Mouse (Mus musculus): ENCODE measurements around the gene Peak1.
"Not testable (repeated sequence)": the region's sequence is repeated elsewhere in the genome, so short reads cannot be mapped to it uniquely, and the experiment has no call there.

Gene Peak1

GRCm38 (mm10) chr9:56417948-56418737 is at the start of gene Peak1, which contains the start of gene Hmg20a:
TSS of gene Peak1 (minus strand) at chr9:56418067.
TSS of gene Hmg20a (plus strand) at chr9:56418609.
- DNase-seq = peak; percentile 100

- no peak for DNase-seq
Observed at GRCm38 (mm10) chr9:56466251-56466650, 48.4 kb upstream of the Peak1 start.

DNA sequence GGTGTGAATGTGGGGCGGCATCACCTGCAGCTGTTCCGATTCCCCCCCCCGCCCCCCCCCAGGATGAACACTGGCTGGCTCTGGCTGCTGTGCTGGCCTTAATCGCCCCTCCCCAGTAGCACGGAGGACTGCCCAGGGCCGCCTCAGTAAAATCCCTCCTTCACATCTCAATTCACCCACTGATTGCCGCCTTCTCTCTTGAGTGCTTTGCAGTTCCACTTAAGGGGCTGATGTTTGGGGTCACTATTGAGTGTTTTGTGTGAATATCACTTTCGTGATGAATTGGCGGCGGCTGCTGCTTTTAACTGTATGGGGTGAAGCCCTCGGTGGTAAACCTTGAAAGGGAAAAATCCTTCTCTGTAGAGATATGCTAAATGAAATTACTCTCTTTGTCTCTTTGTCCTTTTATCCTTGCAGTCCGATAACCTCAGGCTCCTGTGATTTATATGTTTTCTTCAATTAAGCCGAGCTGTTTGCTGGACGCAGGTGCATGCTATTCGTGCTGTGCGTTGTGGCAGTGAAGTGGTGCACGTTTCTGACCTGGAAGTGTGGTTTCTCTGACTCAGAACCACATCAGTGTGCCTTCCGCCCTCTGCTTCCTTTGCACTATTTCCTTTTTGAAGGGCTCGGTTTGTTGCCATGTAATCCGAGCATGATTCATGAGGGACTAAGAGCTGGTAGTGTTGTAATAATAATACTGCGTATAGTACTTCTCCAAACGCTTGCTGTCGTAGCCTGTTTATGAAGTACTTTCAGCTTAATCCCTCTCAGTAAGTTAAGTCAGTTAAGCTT is 47.2 kb upstream of the Peak1 start:
- peak; percentile 33 for DNase-seq

GRCm38 (mm10) chr9:56463686-56464515 is 46.0 kb upstream of the Peak1 start:
- DNase-seq = peak; percentile 13

GRCm38 (mm10) chr9:56463046-56463445 is 45.2 kb upstream of the Peak1 start:
- DNase-seq = no peak

- no peak for DNase-seq
Observed at GRCm38 (mm10) chr9:56462606-56463005, 44.7 kb upstream of the Peak1 start.

DNA sequence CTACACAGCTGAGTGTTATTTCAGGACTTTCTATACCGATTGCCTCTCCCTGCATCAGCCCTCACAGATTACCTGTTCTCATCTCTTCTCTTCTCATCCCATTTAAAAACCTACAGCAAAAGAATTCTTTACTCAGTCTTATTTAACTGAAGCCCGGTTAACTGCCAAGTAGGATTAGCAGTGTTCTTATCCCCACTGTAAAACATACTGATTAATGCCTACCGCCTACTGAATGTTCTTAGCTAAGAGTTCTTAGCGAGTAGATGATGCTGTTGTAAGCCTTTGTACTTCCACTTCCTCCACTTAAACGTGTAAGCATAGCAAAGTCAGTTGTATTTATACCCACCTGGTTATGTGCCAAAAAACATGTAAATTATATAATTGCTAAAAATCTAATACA is 43.1 kb upstream of the Peak1 start:
- no peak for DNase-seq

- no peak for DNase-seq
Observed at GRCm38 (mm10) chr9:56456426-56456825, 38.6 kb upstream of the Peak1 start.

- no peak for DNase-seq
Observed at GRCm38 (mm10) chr9:56453038-56453815, 35.4 kb upstream of the Peak1 start.

DNA sequence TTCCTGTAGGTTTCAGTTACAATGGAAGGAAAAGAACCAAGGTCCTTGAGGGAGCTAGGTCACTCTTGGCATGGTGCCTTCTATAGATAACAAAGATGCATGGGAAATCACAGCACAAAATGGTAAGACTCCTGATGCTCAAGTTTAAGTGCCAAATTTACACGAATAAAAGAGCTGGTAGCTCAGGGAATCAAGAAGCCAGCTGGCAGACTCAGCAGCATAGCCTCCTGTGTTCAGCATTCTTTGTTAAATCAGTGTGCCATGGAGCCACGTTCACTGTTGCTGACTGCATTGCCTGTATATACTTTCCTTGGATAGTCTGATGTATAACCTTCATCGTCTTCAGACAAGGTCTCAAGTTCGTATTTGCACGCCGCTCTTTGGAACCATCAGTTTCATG is 33.7 kb upstream of the Peak1 start:
- DNase-seq = no peak

- DNase-seq = no peak
Observed at GRCm38 (mm10) chr9:56439699-56440098, 21.8 kb upstream of the Peak1 start.

DNA sequence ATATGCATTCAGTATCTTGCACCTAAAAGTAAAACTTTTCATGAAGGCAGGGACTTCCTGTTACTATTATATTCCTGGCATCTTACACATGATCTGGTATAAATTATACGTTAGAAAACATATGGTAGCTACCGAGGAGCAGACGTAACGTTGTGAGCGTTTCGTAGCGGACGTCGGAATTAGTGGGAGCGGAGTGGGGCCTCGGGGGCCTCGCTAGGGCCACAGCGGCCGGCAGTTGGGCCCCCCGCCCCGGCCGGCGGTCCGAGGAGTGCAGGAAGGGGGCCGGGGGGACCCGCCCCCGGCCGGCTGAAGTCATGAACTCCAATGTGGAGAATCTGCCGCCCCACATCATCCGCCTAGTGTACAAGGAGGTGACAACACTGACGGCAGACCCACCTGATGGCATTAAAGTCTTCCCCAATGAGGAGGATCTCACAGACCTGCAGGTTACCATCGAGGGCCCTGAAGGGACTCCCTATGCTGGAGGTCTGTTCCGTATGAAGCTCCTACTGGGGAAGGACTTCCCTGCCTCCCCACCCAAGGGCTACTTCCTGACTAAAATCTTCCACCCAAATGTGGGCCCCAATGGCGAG is 19.5 kb upstream of the Peak1 start:
- not testable (repeated sequence) for DNase-seq

DNA sequence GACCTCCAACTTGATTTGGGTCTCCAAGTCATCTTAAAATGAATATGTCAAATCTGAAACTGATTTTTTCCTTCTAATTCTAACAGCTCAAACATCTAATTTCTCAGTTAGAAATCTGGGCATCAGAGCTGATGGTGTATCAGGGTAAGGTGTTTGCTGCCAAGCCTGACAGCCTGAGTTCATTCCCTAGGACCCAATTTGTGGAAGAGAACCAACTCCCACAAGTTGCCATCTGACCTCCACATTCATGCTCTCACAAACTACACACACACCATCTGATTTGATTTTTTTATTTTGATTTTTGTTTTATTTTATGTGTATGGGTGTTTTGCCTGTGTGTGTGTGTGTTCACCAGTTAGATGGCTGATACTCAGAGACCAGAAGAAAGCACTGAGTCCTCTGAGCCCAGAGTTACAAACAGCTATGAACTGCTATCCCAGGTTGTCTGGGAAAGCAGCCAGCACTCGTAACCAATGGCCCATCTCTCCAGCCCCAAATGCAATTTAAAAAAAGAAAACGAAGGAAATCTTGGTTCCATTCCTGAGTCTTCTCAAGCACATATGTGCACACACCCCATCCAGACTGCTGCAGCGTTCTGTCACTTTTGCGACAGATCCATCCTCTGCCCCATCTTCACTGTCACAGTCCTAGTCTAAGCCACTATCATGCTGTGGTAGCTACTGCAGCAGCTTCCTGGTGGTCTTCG is 18.1 kb upstream of the Peak1 start:
- no peak for DNase-seq

DNA sequence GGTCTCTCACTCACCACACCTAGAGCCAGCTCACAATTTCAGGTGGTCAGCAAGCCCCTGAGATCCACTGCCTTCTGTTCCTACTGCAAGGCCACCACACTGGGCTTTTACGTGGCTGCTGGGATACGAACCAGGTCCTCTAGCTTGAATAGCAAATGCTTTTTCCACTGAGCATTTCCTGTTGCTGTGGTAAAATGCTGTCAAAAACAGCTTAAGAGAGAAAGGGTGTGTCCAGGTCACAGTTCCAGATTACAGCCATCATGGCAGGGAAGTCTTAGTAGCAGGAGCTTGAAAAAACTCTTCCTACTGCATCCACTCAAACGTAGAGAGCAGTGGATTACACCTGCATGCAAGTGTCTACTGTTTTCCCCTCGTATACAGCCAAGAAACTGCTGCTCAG is 7.0 kb upstream of the Peak1 start:
- DNase-seq = no peak

GRCm38 (mm10) chr9:56421991-56422390 is 4.1 kb upstream of the Peak1 start:
- no peak for DNase-seq

DNA sequence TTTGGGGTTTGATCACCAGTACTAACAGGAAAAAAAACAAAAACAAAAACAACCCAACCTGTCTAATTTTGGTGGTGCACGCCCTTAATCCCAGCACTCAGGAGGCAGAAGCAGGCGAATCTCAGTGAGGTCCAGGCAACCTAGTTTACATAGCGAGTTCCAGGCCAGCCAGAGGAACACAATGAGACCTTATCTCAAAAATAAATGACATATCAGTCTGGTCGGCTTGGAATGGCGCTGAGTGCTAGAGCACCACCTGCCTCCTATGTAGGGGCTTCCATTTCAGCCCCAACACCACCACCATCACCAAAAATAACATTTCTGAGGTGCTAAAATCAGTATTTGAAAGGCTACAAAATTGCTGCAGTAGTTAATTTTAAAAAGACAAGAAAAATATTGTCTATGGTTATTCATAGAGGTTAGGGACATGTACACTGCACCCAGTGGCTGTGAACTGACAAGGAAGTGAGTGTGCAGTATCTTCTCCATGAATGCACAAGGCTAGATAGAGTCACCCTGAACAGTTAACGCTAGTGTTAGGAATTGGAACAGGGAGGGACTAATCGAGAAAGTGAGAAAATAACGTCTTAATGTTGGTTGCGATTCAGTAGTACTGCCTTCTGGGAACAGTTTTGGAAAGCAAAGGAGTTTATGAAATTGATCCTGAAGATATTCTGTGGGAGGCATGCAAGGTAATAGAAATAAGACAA is 3.2 kb upstream of the Peak1 start:
- DNase-seq = no peak

DNA sequence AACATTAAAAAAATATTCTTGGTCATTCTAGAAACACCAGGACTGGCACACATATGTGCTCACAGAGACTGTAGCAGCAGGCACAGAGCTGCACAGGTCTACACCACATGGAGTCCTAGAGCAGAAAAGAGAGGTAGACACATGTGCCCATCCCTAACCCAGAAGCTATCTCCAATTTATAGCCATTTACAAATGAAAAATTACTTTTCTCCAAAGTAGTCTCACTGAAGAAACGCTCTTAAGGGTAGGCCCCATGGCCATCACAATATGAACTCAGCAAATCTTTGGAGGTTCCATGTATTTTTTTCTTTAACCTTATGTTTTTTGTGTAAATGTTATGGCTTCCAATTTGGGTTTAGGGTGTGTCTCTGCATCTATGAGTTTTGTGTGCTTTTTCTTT is 2.4 kb upstream of the Peak1 start:
- DNase-seq = no peak

DNA sequence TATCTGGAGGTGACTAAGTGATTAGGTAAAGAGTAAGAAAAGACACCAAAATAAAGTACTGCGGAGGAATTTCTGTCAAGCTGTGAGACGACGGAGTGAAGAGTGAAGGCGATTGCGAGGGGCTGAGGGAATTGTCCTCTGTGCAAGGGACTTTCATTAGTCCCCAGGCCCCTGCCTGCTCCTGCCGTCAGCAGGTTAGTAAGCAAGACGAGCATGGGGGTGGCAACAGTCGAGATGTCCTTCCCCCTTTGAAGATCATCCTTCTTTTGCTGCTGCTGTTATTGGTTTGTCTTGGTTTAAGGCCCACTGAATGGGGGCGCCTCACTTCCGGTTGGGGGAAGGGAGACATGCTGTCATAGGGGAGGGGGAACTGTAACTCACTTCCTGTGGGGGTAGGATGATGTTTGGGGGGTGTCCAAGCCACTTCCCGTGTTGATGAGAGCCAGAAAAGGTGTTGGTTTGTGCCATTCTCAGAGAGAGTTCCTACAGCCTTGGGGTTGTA is 922 bp upstream of the Peak1 start:
- peak; percentile 70 for DNase-seq

GRCm38 (mm10) chr9:56417415-56417947 is 386 bp downstream of the Peak1 start:
- peak; percentile 87 for DNase-seq

DNA sequence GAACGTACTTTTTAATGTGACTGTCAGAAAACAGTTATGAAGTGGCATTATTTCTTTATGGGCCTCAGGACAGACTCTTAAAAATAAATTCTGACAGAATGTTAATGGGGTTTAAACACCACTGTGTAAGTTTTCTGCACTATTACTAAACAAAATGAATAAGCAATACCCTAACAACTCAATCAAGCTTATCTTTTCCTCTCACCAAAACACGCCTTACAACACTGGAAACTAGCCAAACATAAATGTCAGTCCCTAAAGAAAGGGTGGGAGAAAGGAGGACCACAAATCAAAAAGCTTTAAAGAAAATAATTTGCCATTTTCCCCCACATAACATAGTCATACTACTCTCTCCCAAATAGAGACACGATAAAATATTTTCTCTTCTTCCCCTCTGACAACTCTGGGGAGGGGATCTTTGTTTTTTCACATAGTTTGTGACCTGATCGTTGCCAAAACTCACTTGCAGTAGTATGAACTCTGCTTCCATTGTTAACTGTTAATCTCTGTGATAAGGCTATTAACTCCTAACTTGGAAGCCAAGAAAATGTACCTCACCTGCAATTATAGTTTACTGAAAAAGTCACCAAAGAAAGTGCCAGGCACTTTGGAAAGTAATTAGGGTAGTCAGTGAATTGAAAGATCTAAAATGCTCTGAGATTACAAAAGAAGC is 1.8 kb downstream of the Peak1 start:
- no peak for DNase-seq
